Mouse (Mus musculus): Measurements from ENCODE around the gene Dgkd. TPM values are rescaled to one million over a fixed set of nuclear protein-coding genes. Genes with fewer than 3 reads are reported as not detected.
A peak's percentile ranks its signal among the peaks of the same experiment; 100 is the strongest.

Gene Dgkd
- polyA plus RNA-seq, 1 experiment from 2014 or later, result 8.7 TPM

- H3K4me1 ChIP-seq (replicated peaks; ENCODE audit: control insufficient read depth, insufficient read depth), result no peaks in the 10 kb centered on the region
- no peaks in the 10 kb centered on the region for H3K36me3 ChIP-seq (ENCODE audit: control insufficient read depth, insufficient read depth, low read length)
- H3K27me3 ChIP-seq (ENCODE audit: control insufficient read depth, insufficient read depth, low read length), result no peaks in the 10 kb centered on the region
- H3K4me3 ChIP-seq (ENCODE audit: low read depth, low read length), result no peak overlapping the region
- WGBS, result 60% methylated on average over 4 of the region's 4 CpGs
- DNase-seq (ENCODE audit: low spot score), result peak; percentile 82
- peak overlapping the region; percentile 88 for H3K27ac ChIP-seq (replicated peaks)
- no peaks in the 10 kb centered on the region for H3K9me3 ChIP-seq (ENCODE audit: control insufficient read depth, low read length)
- no peak overlapping the region for H3K9ac ChIP-seq (ENCODE audit: low read length)
- no peak for TF ChIP-seq CTCF (IDR thresholded peaks at IDR 0.05; ENCODE audit: low read depth)
- TF ChIP-seq EP300 (optimal IDR thresholded peaks at IDR 0.05), result no peak
- peak; percentile 78 for ATAC-seq (ENCODE audit: low FRiP score, low TSS enrichment)
- no peak overlapping the region for H3K4me2 ChIP-seq (replicated peaks; ENCODE audit: low read depth)
Observed at GRCm38 (mm10) chr1:87891634-87892033, 38.5 kb downstream of the Dgkd start.

GRCm38 (mm10) chr1:87892499-87892898, 39.4 kb downstream of the Dgkd start:
- 70% methylated on average over 2 of the region's 2 CpGs for WGBS
- TF ChIP-seq EP300 (optimal IDR thresholded peaks at IDR 0.05) (no peak), CTCF (IDR thresholded peaks at IDR 0.05; ENCODE audit: low read depth) (no peak)
- peak; percentile 94 for ATAC-seq (ENCODE audit: low FRiP score, low TSS enrichment)
- H3K4me1 ChIP-seq (replicated peaks; ENCODE audit: control insufficient read depth, insufficient read depth), result no peaks in the 10 kb centered on the region
- peak; percentile 78 for DNase-seq (ENCODE audit: low spot score)
- no peaks in the 10 kb centered on the region for H3K27me3 ChIP-seq (ENCODE audit: control insufficient read depth, insufficient read depth, low read length)
- H3K36me3 ChIP-seq (ENCODE audit: control insufficient read depth, insufficient read depth, low read length), result no peaks in the 10 kb centered on the region
- H3K9ac ChIP-seq (ENCODE audit: low read length), result no peak overlapping the region
- H3K4me3 ChIP-seq (ENCODE audit: low read depth, low read length), result no peak overlapping the region
- peak overlapping the region; percentile 19; the same call in 1 of the 2 replicates for H3K4me2 ChIP-seq (replicated peaks; ENCODE audit: low read depth)
- peak overlapping the region; percentile 42 for H3K27ac ChIP-seq (replicated peaks)
- H3K9me3 ChIP-seq (ENCODE audit: control insufficient read depth, low read length), result no peaks in the 10 kb centered on the region

GRCm38 (mm10) chr1:87893414-87893813, 40.3 kb downstream of the Dgkd start:
- Histone ChIP-seq H3K9ac (ENCODE audit: low read length) (no peak overlapping the region), H3K36me3 (ENCODE audit: control insufficient read depth, insufficient read depth, low read length) (no peaks in the 10 kb centered on the region), H3K27me3 (ENCODE audit: control insufficient read depth, insufficient read depth, low read length) (no peaks in the 10 kb centered on the region), H3K4me2 (replicated peaks; ENCODE audit: low read depth) (no peak overlapping the region), H3K4me1 (replicated peaks; ENCODE audit: control insufficient read depth, insufficient read depth) (no peaks in the 10 kb centered on the region), H3K9me3 (ENCODE audit: control insufficient read depth, low read length) (no peaks in the 10 kb centered on the region), H3K27ac (replicated peaks) (no peak overlapping the region), H3K4me3 (ENCODE audit: low read depth, low read length) (no peak overlapping the region)
- TF ChIP-seq CTCF (IDR thresholded peaks at IDR 0.05; ENCODE audit: low read depth) (no peak), EP300 (optimal IDR thresholded peaks at IDR 0.05) (no peak)
- ATAC-seq (ENCODE audit: low FRiP score, low TSS enrichment) (no peak), DNase-seq (ENCODE audit: low spot score) (no peak)
- WGBS, result 94% methylated on average over 4 of the region's 4 CpGs

- no peaks in the 10 kb centered on the region for H3K9me3 ChIP-seq (ENCODE audit: control insufficient read depth, low read length)
- H3K27me3 ChIP-seq (ENCODE audit: control insufficient read depth, insufficient read depth, low read length), result no peaks in the 10 kb centered on the region
- no peak for DNase-seq (ENCODE audit: low spot score)
- no peaks in the 10 kb centered on the region for H3K4me1 ChIP-seq (replicated peaks; ENCODE audit: control insufficient read depth, insufficient read depth)
- TF ChIP-seq CTCF (IDR thresholded peaks at IDR 0.05; ENCODE audit: low read depth) (no peak), EP300 (optimal IDR thresholded peaks at IDR 0.05) (no peak)
- H3K4me2 ChIP-seq (replicated peaks; ENCODE audit: low read depth), result no peak overlapping the region
- H3K4me3 ChIP-seq (ENCODE audit: low read depth, low read length), result no peak overlapping the region
- ATAC-seq (ENCODE audit: low FRiP score, low TSS enrichment), result no peak
- H3K36me3 ChIP-seq (ENCODE audit: control insufficient read depth, insufficient read depth, low read length), result no peaks in the 10 kb centered on the region; the same call in 1 of the 2 replicates
- WGBS, result 95% methylated on average over 2 of the region's 2 CpGs
- no peak overlapping the region for H3K27ac ChIP-seq (replicated peaks)
- no peak overlapping the region for H3K9ac ChIP-seq (ENCODE audit: low read length)
Observed at GRCm38 (mm10) chr1:87896921-87897320, 43.8 kb downstream of the Dgkd start.

GRCm38 (mm10) chr1:87899701-87900100, 46.6 kb downstream of the Dgkd start:
- Histone ChIP-seq H3K9me3 (ENCODE audit: control insufficient read depth, low read length) (no peaks in the 10 kb centered on the region), H3K4me3 (ENCODE audit: low read depth, low read length) (no peak overlapping the region), H3K4me2 (replicated peaks; ENCODE audit: low read depth) (no peak overlapping the region), H3K4me1 (replicated peaks; ENCODE audit: control insufficient read depth, insufficient read depth) (no peaks in the 10 kb centered on the region), H3K36me3 (ENCODE audit: control insufficient read depth, insufficient read depth, low read length) (no peaks in the 10 kb centered on the region; the same call in 1 of the 2 replicates), H3K9ac (ENCODE audit: low read length) (no peak overlapping the region), H3K27ac (replicated peaks) (no peak overlapping the region), H3K27me3 (ENCODE audit: control insufficient read depth, insufficient read depth, low read length) (no peaks in the 10 kb centered on the region)
- ATAC-seq (ENCODE audit: low FRiP score, low TSS enrichment), result no peak
- no peak for DNase-seq (ENCODE audit: low spot score)
- 51% methylated on average over 2 of the region's 2 CpGs for WGBS
- no peak for TF ChIP-seq CTCF (IDR thresholded peaks at IDR 0.05; ENCODE audit: low read depth)
- TF ChIP-seq EP300 (optimal IDR thresholded peaks at IDR 0.05), result no peak

- Histone ChIP-seq H3K9me3 (ENCODE audit: control insufficient read depth, low read length) (no peaks in the 10 kb centered on the region), H3K9ac (ENCODE audit: low read length) (no peak overlapping the region), H3K27ac (replicated peaks) (no peak overlapping the region; the same call in 1 of the 2 replicates), H3K4me3 (ENCODE audit: low read depth, low read length) (no peak overlapping the region), H3K4me1 (replicated peaks; ENCODE audit: control insufficient read depth, insufficient read depth) (no peaks in the 10 kb centered on the region), H3K4me2 (replicated peaks; ENCODE audit: low read depth) (no peak overlapping the region), H3K36me3 (ENCODE audit: control insufficient read depth, insufficient read depth, low read length) (no peaks in the 10 kb centered on the region; the same call in 1 of the 2 replicates), H3K27me3 (ENCODE audit: control insufficient read depth, insufficient read depth, low read length) (no peaks in the 10 kb centered on the region)
- 74% methylated on average over 6 of the region's 6 CpGs for WGBS
- TF ChIP-seq EP300 (optimal IDR thresholded peaks at IDR 0.05) (no peak), CTCF (IDR thresholded peaks at IDR 0.05; ENCODE audit: low read depth) (no peak)
- ATAC-seq (ENCODE audit: low FRiP score, low TSS enrichment) (peak; percentile 79), DNase-seq (ENCODE audit: low spot score) (peak; percentile 25)
Observed at GRCm38 (mm10) chr1:87900979-87901378, 47.9 kb downstream of the Dgkd start.
